Mouse (Mus musculus) hindbrain, embryonic 12.5 days (tissue): ENCODE results near the gene Nudt2. TPM values are rescaled to one million over a fixed set of nuclear protein-coding genes. Genes with fewer than 3 reads are reported as not detected.

ENCODE experiments used
- ATAC-seq: fragments of 200-750 bp; cut with Nextera tagmentation; 2 replicates; pipeline ENCODE4 v1.8.0; 2017; ENCODE audit warnings: moderate TSS enrichment; ENCODE audit not compliant: low FRiP score
- H3K27ac ChIP-seq: fragments of 300-500 bp; sonication (generic); 2 replicates; pipeline ENCODE4 v1.5.1; 2016; ENCODE audit warnings: mild to moderate bottlenecking
- H3K27me3 ChIP-seq: fragments of 300-500 bp; sonication (generic); 2 replicates; pipeline ENCODE4 v1.6.1; 2016; ENCODE audit warnings: mild to moderate bottlenecking
- H3K36me3 ChIP-seq: fragments of 300-500 bp; sonication (generic); 2 replicates; pipeline ENCODE4 v1.6.1; 2016; ENCODE audit warnings: mild to moderate bottlenecking
- H3K4me1 ChIP-seq: fragments of 300-500 bp; sonication (generic); 2 replicates; pipeline ENCODE4 v1.6.1; 2016
- H3K4me2 ChIP-seq: fragments of 300-500 bp; sonication (generic); replicated peaks from 2 replicates; pipeline ENCODE4 v1.6.1; 2016; ENCODE audit warnings: mild to moderate bottlenecking
- H3K4me3 ChIP-seq: fragments of 300-500 bp; sonication (generic); 2 replicates; pipeline ENCODE4 v1.5.1; 2016; ENCODE audit warnings: mild to moderate bottlenecking
- H3K9ac ChIP-seq: fragments of 300-500 bp; sonication (generic); 2 replicates; pipeline ENCODE4 v1.6.1; 2016; ENCODE audit warnings: mild to moderate bottlenecking, moderate library complexity
- H3K9me3 ChIP-seq: fragments of 300-500 bp; sonication (generic); replicated peaks from 2 replicates; pipeline ENCODE4 v1.6.1; 2016; ENCODE audit warnings: mild to moderate bottlenecking
- WGBS: fragments of 180-500 bp; shearing (Covaris S2); methylation state at CpG from one replicate; pipeline ENCODE4 v1.1.7; 2016; 5-methylcytosine and 5-hydroxymethylcytosine counted together
- polyA plus RNA-seq: library from polyadenylated mRNA; unstranded; fragments of >200 nt; fragmentation: Nextera tagmentation; extraction: Ambion mirVana; gene quantifications from 2 replicates; pipeline ENCODE4 v1.2.1, GENCODE M21; 2016

Nudt2 gene
- polyA plus RNA-seq, 1 experiment from 2014 or later: 59.5 TPM

DNA sequence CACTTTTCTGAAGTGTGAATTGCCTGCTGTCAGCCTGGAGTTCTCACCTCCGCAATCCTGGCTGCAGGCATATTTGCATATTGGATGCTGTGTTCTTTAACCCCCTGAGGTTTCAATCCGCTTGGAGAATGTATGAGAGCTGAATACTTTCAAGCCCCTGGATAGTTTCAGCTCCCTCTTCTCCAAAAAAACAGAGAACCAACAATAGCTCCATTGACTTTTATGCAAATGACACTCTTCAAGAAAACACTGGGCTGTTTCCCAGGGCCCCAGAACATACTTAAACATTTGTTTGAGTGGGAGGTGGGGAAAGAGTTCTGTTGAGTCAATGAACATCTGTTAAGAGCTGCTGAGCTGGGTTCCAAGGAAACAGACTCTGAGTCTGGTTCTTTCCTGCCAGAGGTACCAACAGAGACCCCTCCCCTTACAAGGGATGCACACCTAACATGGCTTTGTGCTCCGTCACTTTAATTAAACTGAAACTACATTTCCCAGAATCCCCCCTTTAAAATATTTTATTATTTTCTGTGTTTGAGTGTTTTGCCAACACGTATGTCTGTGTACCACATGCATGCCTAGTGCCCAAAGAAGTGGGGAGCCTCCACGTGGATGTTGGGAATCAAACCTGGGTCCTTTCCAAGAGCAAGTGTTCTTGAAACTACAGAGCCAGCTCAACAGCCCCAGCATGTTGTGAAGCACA, 5.9 kb downstream of the Nudt2 start:
- H3K36me3 ChIP-seq: no peaks in the 10 kb centered on the region
- H3K9ac ChIP-seq: no peak overlapping the region
- no peak overlapping the region for H3K4me3 ChIP-seq
- peak overlapping the region; percentile 72 for H3K27ac ChIP-seq
- H3K27me3 ChIP-seq: no peaks in the 10 kb centered on the region
- H3K4me2 ChIP-seq: no peak overlapping the region
- H3K9me3 ChIP-seq: no peaks in the 10 kb centered on the region
- H3K4me1 ChIP-seq: peaks cover 31% of the 10 kb centered on the region
- peak; percentile 76 for ATAC-seq
- WGBS: 24% methylated on average over 5 of the region's 5 CpGs

DNA sequence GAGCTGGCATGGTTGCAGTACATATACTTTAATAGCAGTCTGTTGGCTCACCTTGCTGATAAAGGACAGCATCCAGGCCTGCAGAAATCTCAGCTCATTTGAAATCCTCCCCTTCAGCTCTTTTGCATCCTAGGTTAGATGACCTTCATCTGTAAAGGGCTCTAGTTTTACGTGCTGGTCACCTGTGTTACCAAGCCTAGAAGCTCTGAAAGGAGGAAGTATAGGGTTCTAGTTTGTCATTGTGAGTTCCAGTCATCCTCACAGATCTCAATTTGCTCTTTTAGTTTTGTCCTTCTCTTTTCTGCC, 6.4 kb downstream of the Nudt2 start:
- H3K27ac ChIP-seq: peak overlapping the region; percentile 72
- no peak overlapping the region for H3K4me2 ChIP-seq
- no peaks in the 10 kb centered on the region for H3K27me3 ChIP-seq
- no peak overlapping the region for H3K4me3 ChIP-seq
- no peak for ATAC-seq
- H3K9me3 ChIP-seq: no peaks in the 10 kb centered on the region
- H3K36me3 ChIP-seq: no peaks in the 10 kb centered on the region
- no peak overlapping the region for H3K9ac ChIP-seq
- peaks cover 29% of the 10 kb centered on the region for H3K4me1 ChIP-seq
- 79% methylated on average over 1 of the region's 1 CpGs for WGBS

DNA sequence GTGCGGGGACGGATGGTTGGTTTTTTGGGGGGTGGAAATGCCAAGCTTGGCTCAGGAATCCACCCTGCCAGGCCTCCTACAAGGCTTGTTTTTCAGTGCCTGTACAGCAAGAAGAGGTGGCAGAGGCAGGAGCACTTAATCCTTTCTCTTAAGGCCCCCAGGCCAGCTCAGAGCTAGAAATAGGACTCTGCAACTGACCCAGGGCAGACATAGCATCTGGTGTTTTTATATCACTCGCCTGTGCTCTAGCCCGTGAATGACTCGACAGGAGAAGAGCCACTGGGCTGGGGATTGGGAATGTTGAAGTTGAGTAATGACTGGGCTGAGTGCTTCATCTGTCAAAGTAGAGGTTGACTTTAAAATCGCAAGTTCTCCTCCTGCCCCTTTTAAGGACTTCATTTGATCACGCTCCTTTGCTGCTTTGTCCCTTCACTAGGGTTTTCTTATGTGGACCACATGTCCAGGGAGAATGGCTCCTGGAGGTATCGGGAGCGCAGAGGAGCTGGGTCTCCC, 12.8 kb downstream of the Nudt2 start:
- 87% methylated on average over 9 of the region's 9 CpGs for WGBS
- no peak overlapping the region for H3K4me2 ChIP-seq
- ATAC-seq: no peak

DNA sequence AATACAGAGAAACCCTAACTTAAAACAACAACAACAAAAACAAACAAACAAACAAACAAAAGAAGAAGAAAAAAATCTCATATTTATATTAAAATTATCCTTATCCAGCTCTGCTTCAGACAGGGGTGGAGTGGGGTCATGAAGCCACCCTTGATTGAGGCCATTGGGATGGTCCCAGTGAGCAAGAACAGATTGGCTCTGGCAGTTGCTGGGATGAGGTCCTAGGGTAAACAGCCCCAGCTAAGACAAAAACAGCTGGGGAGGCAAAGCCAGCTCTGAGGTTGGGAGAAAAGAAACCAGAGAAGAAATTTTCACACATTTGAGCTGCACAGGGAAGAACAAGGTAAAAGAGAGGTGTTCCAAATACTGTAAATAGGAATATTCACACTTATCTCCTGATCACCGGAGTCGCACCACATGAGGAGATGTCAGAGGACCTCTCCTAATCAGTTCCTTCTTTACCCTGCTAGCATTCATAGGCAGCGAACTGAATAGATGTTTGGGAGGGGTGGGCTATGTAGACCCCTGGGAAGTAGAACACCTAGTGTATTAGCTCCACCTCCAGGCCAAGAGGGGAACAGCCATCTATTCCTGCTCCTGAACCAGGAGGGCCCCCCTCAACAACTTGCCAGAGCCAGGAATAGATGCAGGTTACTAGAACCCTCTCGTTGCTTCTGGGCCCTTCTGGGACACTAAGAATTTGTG, 14.0 kb downstream of the Nudt2 start:
- Histone ChIP-seq H3K36me3 (peaks cover 20% of the 10 kb centered on the region; the same call in 1 of the 2 replicates), H3K9ac (no peak overlapping the region), H3K4me3 (no peak overlapping the region), H3K4me2 (no peak overlapping the region), H3K9me3 (no peaks in the 10 kb centered on the region), H3K27me3 (no peaks in the 10 kb centered on the region), H3K27ac (no peak overlapping the region), H3K4me1 (no peaks in the 10 kb centered on the region)
- ATAC-seq: no peak
- WGBS: 63% methylated on average over 4 of the region's 4 CpGs

More for the DNA sequence above, 12.8 kb downstream of the Nudt2 start:
- no peaks in the 10 kb centered on the region for H3K9me3 ChIP-seq
- H3K27ac ChIP-seq: no peak overlapping the region
- no peak overlapping the region for H3K9ac ChIP-seq
- peaks cover 20% of the 10 kb centered on the region; the same call in 1 of the 2 replicates for H3K36me3 ChIP-seq
- no peaks in the 10 kb centered on the region for H3K4me1 ChIP-seq
- H3K27me3 ChIP-seq: no peaks in the 10 kb centered on the region
- no peak overlapping the region for H3K4me3 ChIP-seq

DNA sequence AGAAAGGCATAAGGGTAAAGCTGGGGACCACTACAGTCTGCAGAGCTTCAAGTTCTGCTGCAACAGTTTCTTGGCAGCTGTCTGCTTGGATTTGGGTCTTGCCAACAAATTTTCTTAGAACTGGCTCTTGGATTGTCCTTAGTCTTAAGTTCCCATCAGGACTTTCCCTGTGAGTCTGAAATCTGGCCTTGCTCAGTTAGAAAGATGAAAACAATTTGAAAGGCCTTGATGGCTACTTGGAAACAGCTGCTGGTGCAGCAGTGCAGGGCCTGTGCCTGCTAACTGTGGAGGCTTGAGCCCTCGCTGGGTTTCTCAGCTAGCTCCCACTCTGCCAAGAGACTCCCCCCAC, 14.5 kb downstream of the Nudt2 start:
- Histone ChIP-seq H3K4me2 (no peak overlapping the region), H3K27ac (no peak overlapping the region), H3K9me3 (no peaks in the 10 kb centered on the region), H3K4me3 (no peak overlapping the region), H3K4me1 (no peaks in the 10 kb centered on the region), H3K27me3 (no peaks in the 10 kb centered on the region), H3K36me3 (peaks cover 20% of the 10 kb centered on the region; the same call in 1 of the 2 replicates), H3K9ac (no peak overlapping the region)
- 96% methylated on average over 1 of the region's 1 CpGs for WGBS
- ATAC-seq: no peak

DNA sequence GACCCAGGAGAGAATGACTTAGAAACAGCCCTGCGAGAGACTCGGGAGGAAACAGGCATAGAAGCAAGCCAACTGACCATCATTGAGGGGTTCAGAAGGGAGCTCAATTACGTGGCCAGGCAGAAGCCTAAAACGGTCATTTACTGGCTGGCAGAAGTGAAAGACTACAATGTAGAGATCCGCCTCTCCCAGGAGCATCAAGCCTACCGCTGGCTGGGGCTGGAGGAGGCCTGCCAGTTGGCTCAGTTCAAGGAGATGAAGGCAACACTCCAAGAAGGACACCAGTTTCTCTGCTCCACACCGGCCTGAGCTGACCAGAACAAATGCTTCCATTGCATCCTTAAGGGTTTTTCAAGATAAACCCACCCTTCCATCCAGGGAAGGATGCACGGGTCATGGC, 15.3 kb downstream of the Nudt2 start:
- H3K36me3 ChIP-seq: peaks cover 20% of the 10 kb centered on the region; the same call in 1 of the 2 replicates
- no peaks in the 10 kb centered on the region for H3K4me1 ChIP-seq

DNA sequence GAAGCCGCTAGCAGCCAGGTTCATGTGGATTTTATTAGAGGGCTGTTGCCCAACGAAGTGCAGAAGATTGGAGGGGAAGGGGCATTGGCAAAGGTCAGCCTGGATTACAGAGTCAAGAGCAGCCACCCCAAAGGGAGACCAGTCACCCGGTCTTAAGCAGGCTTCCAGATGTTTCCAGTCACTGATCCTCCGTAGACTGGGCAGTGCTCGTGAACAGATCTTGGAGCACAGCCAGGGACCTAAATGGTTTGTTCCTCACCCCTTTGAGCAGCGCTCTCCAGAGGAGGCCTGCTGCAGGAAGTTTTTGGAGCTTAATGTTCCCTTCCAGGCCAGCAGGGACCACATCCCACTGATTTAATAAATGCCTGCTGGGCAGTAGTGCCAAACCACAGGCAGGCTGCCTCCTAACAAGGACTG, 16.7 kb downstream of the Nudt2 start:
- no peak overlapping the region for H3K9ac ChIP-seq
- no peaks in the 10 kb centered on the region for H3K27me3 ChIP-seq
- no peak for ATAC-seq
- H3K4me1 ChIP-seq: no peaks in the 10 kb centered on the region
- WGBS: 53% methylated on average over 6 of the region's 6 CpGs
- no peak overlapping the region for H3K4me2 ChIP-seq
- H3K9me3 ChIP-seq: no peaks in the 10 kb centered on the region
- H3K27ac ChIP-seq: peak overlapping the region; percentile 23; the same call in 1 of the 2 replicates
- H3K36me3 ChIP-seq: peaks cover 20% of the 10 kb centered on the region; the same call in 1 of the 2 replicates
- H3K4me3 ChIP-seq: no peak overlapping the region

More for the DNA sequence above, 15.3 kb downstream of the Nudt2 start:
- Histone ChIP-seq H3K4me2 (no peak overlapping the region), H3K9me3 (no peaks in the 10 kb centered on the region), H3K4me3 (no peak overlapping the region), H3K27ac (no peak overlapping the region), H3K9ac (no peak overlapping the region), H3K27me3 (no peaks in the 10 kb centered on the region)
- no peak for ATAC-seq
- WGBS: 83% methylated on average over 8 of the region's 8 CpGs

DNA sequence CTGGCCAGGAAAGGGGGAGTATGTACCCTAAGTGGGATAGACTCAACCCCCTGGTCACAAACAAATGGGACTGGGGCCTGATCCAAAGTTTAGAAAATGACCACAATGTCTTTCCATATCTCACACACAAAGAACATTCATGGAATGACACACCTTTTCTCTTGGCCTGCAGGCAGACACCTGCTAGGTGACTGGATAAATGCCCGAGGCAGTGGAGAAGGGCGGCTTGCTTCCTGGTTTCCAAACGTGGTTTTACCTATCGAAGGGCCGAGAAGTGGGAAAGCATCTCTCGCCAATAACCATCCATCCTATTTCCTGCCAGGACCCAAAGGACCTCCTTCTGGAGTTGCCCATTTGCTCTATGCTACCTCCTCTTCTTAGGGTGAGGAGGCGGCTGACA, 28.0 kb downstream of the Nudt2 start:
- Histone ChIP-seq H3K27ac (no peak overlapping the region), H3K27me3 (peaks cover 25% of the 10 kb centered on the region), H3K4me3 (no peak overlapping the region), H3K9me3 (no peaks in the 10 kb centered on the region), H3K4me2 (no peak overlapping the region), H3K36me3 (no peaks in the 10 kb centered on the region), H3K4me1 (peaks cover 8% of the 10 kb centered on the region), H3K9ac (no peak overlapping the region)
- WGBS: 86% methylated on average over 7 of the region's 7 CpGs
- no peak for ATAC-seq

DNA sequence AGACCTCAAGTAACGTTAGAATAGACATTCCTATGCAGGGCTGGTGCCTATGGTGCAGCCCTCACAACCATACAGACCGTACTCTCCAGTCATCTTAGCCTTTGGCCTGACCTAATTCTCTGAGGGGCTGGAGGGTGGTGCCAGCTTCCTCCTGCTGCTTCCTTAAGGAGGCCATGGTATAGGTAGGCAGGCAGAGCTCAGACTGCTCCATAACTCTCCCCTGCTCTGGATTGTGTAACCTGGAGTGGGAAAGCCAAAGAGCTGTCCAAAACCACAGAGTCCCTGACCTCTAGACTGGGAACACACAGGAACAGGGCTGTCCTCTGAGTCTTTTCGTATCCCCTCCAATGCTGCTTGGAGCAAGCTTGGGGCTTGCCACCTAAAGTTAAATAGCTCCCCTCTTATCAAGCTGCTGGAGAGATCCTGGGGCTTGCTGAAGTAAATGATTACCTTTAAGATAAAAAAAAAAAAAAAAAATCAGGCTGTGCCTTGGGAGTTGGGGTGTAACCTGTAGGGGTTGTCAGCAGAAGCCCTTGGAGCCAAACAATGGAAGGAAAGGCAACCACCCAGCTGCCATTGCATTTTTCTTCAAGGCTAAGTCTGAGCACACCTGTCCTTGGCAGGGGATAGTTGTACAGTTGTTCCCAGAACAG, 28.6 kb downstream of the Nudt2 start:
- WGBS: 74% methylated on average over 3 of the region's 3 CpGs
- Histone ChIP-seq H3K4me3 (no peak overlapping the region), H3K9me3 (no peaks in the 10 kb centered on the region), H3K4me1 (peaks cover 14% of the 10 kb centered on the region), H3K4me2 (no peak overlapping the region), H3K9ac (no peak overlapping the region), H3K27ac (no peak overlapping the region), H3K36me3 (no peaks in the 10 kb centered on the region), H3K27me3 (peaks cover 32% of the 10 kb centered on the region)
- no peak for ATAC-seq

DNA sequence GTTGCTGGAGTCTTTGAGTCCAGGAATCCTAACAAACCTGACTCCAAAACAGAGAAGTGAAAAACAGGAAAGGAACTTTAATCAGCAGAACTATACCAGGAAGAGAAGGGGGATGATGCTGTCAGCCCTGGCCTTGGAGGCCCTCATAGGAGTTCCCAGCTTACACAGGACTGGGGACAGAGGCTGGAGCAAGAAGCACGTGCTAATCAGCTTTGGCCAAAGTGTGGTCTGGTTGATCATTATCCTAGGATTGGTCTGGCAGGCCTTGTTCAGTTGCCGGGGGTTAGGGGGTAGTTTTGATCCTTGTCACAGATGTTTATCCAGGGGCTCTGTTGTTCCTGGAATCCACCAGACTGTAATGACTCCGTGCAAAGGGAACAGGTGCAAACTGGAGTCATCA, 29.4 kb downstream of the Nudt2 start:
- Histone ChIP-seq H3K4me1 (peaks cover 22% of the 10 kb centered on the region), H3K4me2 (no peak overlapping the region), H3K4me3 (no peak overlapping the region), H3K9ac (no peak overlapping the region), H3K27me3 (peaks cover 40% of the 10 kb centered on the region), H3K9me3 (no peaks in the 10 kb centered on the region), H3K36me3 (no peaks in the 10 kb centered on the region), H3K27ac (no peak overlapping the region)
- ATAC-seq: no peak
- 34% methylated on average over 3 of the region's 3 CpGs for WGBS

DNA sequence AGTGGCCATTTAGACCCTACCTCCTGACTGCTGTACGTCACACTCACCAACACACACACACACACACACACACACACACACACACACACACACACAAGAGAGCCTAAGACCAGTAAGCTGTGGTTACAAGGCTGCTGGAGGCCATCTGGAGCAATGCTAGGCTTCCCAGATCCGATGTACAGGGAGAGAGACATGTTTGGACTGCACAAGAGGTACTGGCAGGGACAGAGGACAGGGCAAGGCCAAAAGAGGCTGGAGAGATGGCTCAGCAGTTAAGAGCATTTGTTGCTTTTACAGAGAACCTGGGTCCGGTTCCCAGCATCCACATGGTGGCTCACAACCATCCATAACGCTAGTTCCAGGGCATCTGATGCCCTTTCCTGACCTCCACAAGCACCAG, 30.1 kb downstream of the Nudt2 start:
- H3K27ac ChIP-seq: no peak overlapping the region
- no peaks in the 10 kb centered on the region for H3K36me3 ChIP-seq
- WGBS: 83% methylated on average over 4 of the region's 4 CpGs
- H3K4me2 ChIP-seq: no peak overlapping the region
- peaks cover 47% of the 10 kb centered on the region for H3K27me3 ChIP-seq
- no peak overlapping the region for H3K9ac ChIP-seq
- H3K9me3 ChIP-seq: no peaks in the 10 kb centered on the region
- H3K4me3 ChIP-seq: no peak overlapping the region
- no peak for ATAC-seq
- H3K4me1 ChIP-seq: peaks cover 24% of the 10 kb centered on the region

DNA sequence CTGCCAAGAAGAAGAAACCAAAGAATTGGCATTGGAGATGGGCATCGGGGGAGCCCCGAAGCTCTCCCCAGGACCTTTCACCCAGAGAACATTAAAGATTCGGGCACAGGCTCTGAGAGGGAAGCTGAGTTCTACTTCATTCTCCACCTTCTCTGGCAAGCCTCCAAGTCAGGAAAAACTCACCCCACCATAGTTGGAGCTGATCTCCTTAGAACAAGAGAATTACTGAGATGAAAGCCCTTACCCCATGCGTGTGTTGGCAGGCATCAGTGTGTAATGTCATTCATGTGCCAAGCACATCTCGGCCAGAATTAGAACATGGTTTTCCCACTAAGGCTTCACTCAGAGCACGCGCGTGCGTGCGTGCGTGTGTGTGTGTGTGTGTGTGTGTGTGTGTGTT, 30.9 kb downstream of the Nudt2 start:
- Histone ChIP-seq H3K36me3 (no peaks in the 10 kb centered on the region), H3K9me3 (no peaks in the 10 kb centered on the region), H3K4me1 (peaks cover 24% of the 10 kb centered on the region), H3K27ac (no peak overlapping the region), H3K4me2 (no peak overlapping the region), H3K4me3 (no peak overlapping the region), H3K27me3 (peaks cover 54% of the 10 kb centered on the region), H3K9ac (no peak overlapping the region)
- no peak for ATAC-seq
- WGBS: 90% methylated on average over 11 of the region's 11 CpGs
